Mouse (Mus musculus) kidney, embryonic 14.5 days (tissue): ENCODE data around the gene Adamtsl1. TPM values are rescaled to one million over a fixed set of nuclear protein-coding genes. Genes with fewer than 3 reads are reported as not detected.

ENCODE experiments used
- ATAC-seq: fragments of 200-750 bp; cut with Nextera tagmentation; 2 replicates; pipeline ENCODE4 v1.8.0; 2017; ENCODE audit warnings: moderate number of reproducible peaks, mild to moderate bottlenecking, moderate TSS enrichment, moderate library complexity; ENCODE audit not compliant: low FRiP score, low TSS enrichment
- H3K27ac ChIP-seq: fragments of 300-500 bp; sonication (generic); 2 replicates; pipeline ENCODE4 v1.5.1; 2014; ENCODE audit warnings: low read depth, mild to moderate bottlenecking, low read length, moderate library complexity, mixed read lengths
- H3K27me3 ChIP-seq: fragments of 300-500 bp; sonication (generic); 2 replicates; pipeline ENCODE4 v1.6.1; 2014; ENCODE audit warnings: mild to moderate bottlenecking, low read length; ENCODE audit not compliant: control insufficient read depth, insufficient read depth
- H3K36me3 ChIP-seq: fragments of 300-500 bp; sonication (generic); 2 replicates; pipeline ENCODE4 v1.6.1; 2014; ENCODE audit warnings: low read length, mixed read lengths; ENCODE audit not compliant: control insufficient read depth, insufficient read depth
- H3K4me1 ChIP-seq: fragments of 300-500 bp; sonication (generic); 2 replicates; pipeline ENCODE4 v1.6.1; 2014; ENCODE audit warnings: low read length, mixed read lengths; ENCODE audit not compliant: control insufficient read depth, insufficient read depth
- H3K4me2 ChIP-seq: fragments of 300-500 bp; sonication (generic); replicated peaks from 2 replicates; pipeline ENCODE4 v1.6.1; 2014; ENCODE audit warnings: low read depth, mild to moderate bottlenecking, low read length
- H3K4me3 ChIP-seq: fragments of 300-500 bp; sonication (generic); 2 replicates; pipeline ENCODE4 v1.5.1; 2014; ENCODE audit warnings: mild to moderate bottlenecking, low read length
- H3K9ac ChIP-seq: fragments of 300-500 bp; sonication (generic); 2 replicates; pipeline ENCODE4 v1.6.1; 2014; ENCODE audit warnings: low read depth, mild to moderate bottlenecking, low read length, moderate library complexity
- H3K9me3 ChIP-seq: fragments of 300-500 bp; sonication (generic); 2 replicates; pipeline ENCODE4 v1.6.1; 2016; ENCODE audit warnings: low read length; ENCODE audit not compliant: control insufficient read depth
- WGBS: fragments of 180-500 bp; shearing (Covaris S2); extraction: QIAGEN DNeasy Blood & Tissue Kit; methylation state at CpG from one replicate; pipeline ENCODE4 v1.1.7; 2014; 5-methylcytosine and 5-hydroxymethylcytosine counted together
- polyA plus RNA-seq: library from polyadenylated mRNA; unstranded; fragments of >200 nt; fragmentation: Nextera tagmentation; extraction: Ambion mirVana; gene quantifications from 2 replicates; pipeline ENCODE4 v1.2.1, GENCODE M21; 2014

The Adamtsl1 gene
- 15.6 and 17.2 TPM in 2 replicates for polyA plus RNA-seq

- peak within 1 kb of the TSS; percentile 49 for H3K4me3 ChIP-seq
- 3% methylated on average over 9 of the region's 9 CpGs for WGBS
- peak within 1 kb of the TSS; percentile 93 for H3K4me2 ChIP-seq
- 0 out of 2 replicates have a peak, but pooled peaks cover 6% of the 10 kb centered on the region for H3K4me1 ChIP-seq
- H3K9me3 ChIP-seq = no peaks in the 10 kb centered on the region
- H3K36me3 ChIP-seq = no peaks in the 10 kb centered on the region
- peaks cover 7% of the 10 kb centered on the region; the same call in 1 of the 2 replicates for H3K27me3 ChIP-seq
- ATAC-seq = no peak
- H3K27ac ChIP-seq = no peak within 1 kb of the TSS
- H3K9ac ChIP-seq = peak within 1 kb of the TSS; percentile 42
Measured at GRCm38 (mm10) chr4:85513792-85514191, at the start of gene Adamtsl1. Adamtsl1 (plus strand) TSS chr4:85514172.

GRCm38 (mm10) chr4:85483586-85483985 is 30.4 kb upstream of the Adamtsl1 start:
- Histone ChIP-seq H3K9me3 (no peaks in the 10 kb centered on the region), H3K27ac (no peak overlapping the region), H3K27me3 (no peaks in the 10 kb centered on the region), H3K4me1 (no peaks in the 10 kb centered on the region), H3K4me3 (no peak overlapping the region), H3K4me2 (no peak overlapping the region), H3K36me3 (no peaks in the 10 kb centered on the region), H3K9ac (no peak overlapping the region)
- WGBS = 95% methylated on average over 6 of the region's 6 CpGs
- no peak for ATAC-seq

GRCm38 (mm10) chr4:85486316-85486946 is 27.5 kb upstream of the Adamtsl1 start:
- H3K36me3 ChIP-seq = no peaks in the 10 kb centered on the region
- WGBS = 86% methylated on average over 10 of the region's 10 CpGs
- no peaks in the 10 kb centered on the region for H3K9me3 ChIP-seq
- H3K4me2 ChIP-seq = no peak overlapping the region
- H3K9ac ChIP-seq = no peak overlapping the region
- no peak overlapping the region for H3K27ac ChIP-seq
- no peak overlapping the region for H3K4me3 ChIP-seq
- H3K4me1 ChIP-seq = no peaks in the 10 kb centered on the region
- ATAC-seq = no peak
- no peaks in the 10 kb centered on the region for H3K27me3 ChIP-seq

GRCm38 (mm10) chr4:85505718-85506117 is 8.3 kb upstream of the Adamtsl1 start:
- no peaks in the 10 kb centered on the region for H3K9me3 ChIP-seq
- no peak overlapping the region for H3K27ac ChIP-seq
- WGBS = 65% methylated on average over 3 of the region's 3 CpGs
- no peak overlapping the region for H3K4me3 ChIP-seq
- no peaks in the 10 kb centered on the region for H3K27me3 ChIP-seq
- ATAC-seq = no peak
- no peaks in the 10 kb centered on the region for H3K36me3 ChIP-seq
- no peak overlapping the region for H3K9ac ChIP-seq
- H3K4me2 ChIP-seq = no peak overlapping the region
- no peaks in the 10 kb centered on the region for H3K4me1 ChIP-seq

- no peak overlapping the region for H3K4me2 ChIP-seq
- no peaks in the 10 kb centered on the region for H3K27me3 ChIP-seq
- no peaks in the 10 kb centered on the region for H3K36me3 ChIP-seq
- WGBS = 67% methylated on average over 2 of the region's 2 CpGs
- no peaks in the 10 kb centered on the region for H3K9me3 ChIP-seq
- H3K27ac ChIP-seq = no peak overlapping the region
- ATAC-seq = no peak
- H3K4me1 ChIP-seq = no peaks in the 10 kb centered on the region
- no peak overlapping the region for H3K9ac ChIP-seq
- no peak overlapping the region for H3K4me3 ChIP-seq
Measured at GRCm38 (mm10) chr4:85506976-85507375, 7.0 kb upstream of the Adamtsl1 start.

- H3K27ac ChIP-seq = no peak overlapping the region
- WGBS = 59% methylated on average over 5 of the region's 5 CpGs
- H3K4me2 ChIP-seq = no peak overlapping the region
- no peak overlapping the region for H3K4me3 ChIP-seq
- no peaks in the 10 kb centered on the region for H3K36me3 ChIP-seq
- H3K9ac ChIP-seq = no peak overlapping the region
- no peaks in the 10 kb centered on the region for H3K9me3 ChIP-seq
- no peaks in the 10 kb centered on the region for H3K4me1 ChIP-seq
- no peak for ATAC-seq
- no peaks in the 10 kb centered on the region for H3K27me3 ChIP-seq
Measured at GRCm38 (mm10) chr4:85507491-85507890, 6.5 kb upstream of the Adamtsl1 start.

GRCm38 (mm10) chr4:85513288-85513687 is 684 bp upstream of the Adamtsl1 start:
- Histone ChIP-seq H3K4me3 (no peak overlapping the region), H3K4me2 (peak overlapping the region; percentile 93), H3K27me3 (peaks cover 7% of the 10 kb centered on the region; the same call in 1 of the 2 replicates), H3K36me3 (no peaks in the 10 kb centered on the region), H3K9ac (no peak overlapping the region), H3K4me1 (0 out of 2 replicates have a peak, but pooled peaks cover 6% of the 10 kb centered on the region), H3K27ac (no peak overlapping the region), H3K9me3 (no peaks in the 10 kb centered on the region)
- 32% methylated on average over 7 of the region's 7 CpGs for WGBS
- no peak for ATAC-seq

GRCm38 (mm10) chr4:85514205-85514681 is 271 bp downstream of the Adamtsl1 start:
- H3K4me1 ChIP-seq = 0 out of 2 replicates have a peak, but pooled peaks cover 6% of the 10 kb centered on the region
- ATAC-seq = peak; percentile 98
- no peaks in the 10 kb centered on the region for H3K9me3 ChIP-seq
- peak overlapping the region; percentile 42 for H3K9ac ChIP-seq
- no peak overlapping the region for H3K27ac ChIP-seq
- no peaks in the 10 kb centered on the region for H3K36me3 ChIP-seq
- H3K4me3 ChIP-seq = peak overlapping the region; percentile 49
- WGBS = under 1% methylated on average over 33 of the region's 33 CpGs
- H3K4me2 ChIP-seq = peak overlapping the region; percentile 93
- peaks cover 7% of the 10 kb centered on the region; the same call in 1 of the 2 replicates for H3K27me3 ChIP-seq

- Histone ChIP-seq H3K4me1 (no peaks in the 10 kb centered on the region), H3K27me3 (no peaks in the 10 kb centered on the region), H3K9me3 (no peaks in the 10 kb centered on the region), H3K4me2 (no peak overlapping the region), H3K4me3 (no peak overlapping the region), H3K9ac (no peak overlapping the region), H3K27ac (no peak overlapping the region), H3K36me3 (no peaks in the 10 kb centered on the region)
- WGBS = 80% methylated on average over 7 of the region's 7 CpGs
- ATAC-seq = no peak
Measured at GRCm38 (mm10) chr4:85526966-85527566, 13.1 kb downstream of the Adamtsl1 start.
